Mouse (Mus musculus) heart, adult 2 months (tissue): ENCODE results near the gene Hist1h2ad.

Experiments
- EP300 ChIP-seq: fragments of 200-500 bp; IDR thresholded peaks from 2 replicates; pipeline ENCODE4 v1.6.1; 2011; ENCODE audit warnings: low read depth, low read length, control low read depth; ENCODE audit not compliant: insufficient read depth
- POLR2A ChIP-seq: fragments of 200-500 bp; IDR thresholded peaks from 2 replicates; pipeline ENCODE4 v1.6.1; 2011; ENCODE audit warnings: mild to moderate bottlenecking, low read depth, low read length, control low read depth; ENCODE audit not compliant: insufficient read depth

DNA sequence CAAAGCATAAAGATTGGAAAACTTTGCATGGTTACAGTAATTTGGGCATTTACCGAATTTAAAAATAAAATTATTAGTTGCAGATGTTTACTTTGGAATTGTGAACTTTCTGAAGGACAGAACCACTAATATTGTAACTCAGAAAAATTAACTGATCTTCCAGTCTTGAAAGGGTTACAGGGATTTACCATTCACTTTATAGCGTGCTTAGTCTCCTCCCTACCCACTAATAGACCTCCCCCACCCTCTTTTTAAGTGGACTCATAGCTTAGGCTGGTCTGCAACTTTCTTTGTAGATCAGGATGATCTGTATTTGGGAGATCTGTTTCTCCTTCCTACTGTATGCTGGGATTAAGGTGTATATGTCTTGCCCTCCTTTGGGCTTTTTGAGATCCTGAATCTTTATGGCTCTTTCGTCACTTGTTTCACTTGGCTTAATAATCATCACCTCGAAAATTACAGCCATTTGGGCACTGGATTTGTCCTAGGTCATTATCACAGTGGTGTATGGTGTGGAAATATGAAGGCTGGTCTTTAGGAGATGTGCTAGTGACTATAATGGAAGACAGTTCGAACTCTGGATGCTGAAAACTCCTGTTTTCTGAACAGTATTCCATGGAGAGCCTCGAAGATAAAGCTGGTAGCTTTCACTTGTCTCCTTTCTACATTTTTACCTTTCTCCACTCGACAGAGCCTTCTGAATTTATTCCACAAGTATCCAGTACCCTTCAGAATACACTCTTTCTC lies 37.9 kb upstream of the Hist1h2ad start:
- no peak for TF ChIP-seq EP300
- no peak for TF ChIP-seq POLR2A
